Mouse (Mus musculus) CD8-positive naive resting alpha-beta T cell, adult 2 months (primary cell): ENCODE data around the gene Muc16.
A peak's percentile ranks its signal among the peaks of the same experiment; 100 is the strongest.

Experiments
- DNase-seq, 2 experiments: peaks; one replicate each; pipeline ENCODE4 v3.0.0; 2022; ENCODE audit warnings: low read depth in 2 of 2, low spot score in 2 of 2

The Muc16 gene

DNA sequence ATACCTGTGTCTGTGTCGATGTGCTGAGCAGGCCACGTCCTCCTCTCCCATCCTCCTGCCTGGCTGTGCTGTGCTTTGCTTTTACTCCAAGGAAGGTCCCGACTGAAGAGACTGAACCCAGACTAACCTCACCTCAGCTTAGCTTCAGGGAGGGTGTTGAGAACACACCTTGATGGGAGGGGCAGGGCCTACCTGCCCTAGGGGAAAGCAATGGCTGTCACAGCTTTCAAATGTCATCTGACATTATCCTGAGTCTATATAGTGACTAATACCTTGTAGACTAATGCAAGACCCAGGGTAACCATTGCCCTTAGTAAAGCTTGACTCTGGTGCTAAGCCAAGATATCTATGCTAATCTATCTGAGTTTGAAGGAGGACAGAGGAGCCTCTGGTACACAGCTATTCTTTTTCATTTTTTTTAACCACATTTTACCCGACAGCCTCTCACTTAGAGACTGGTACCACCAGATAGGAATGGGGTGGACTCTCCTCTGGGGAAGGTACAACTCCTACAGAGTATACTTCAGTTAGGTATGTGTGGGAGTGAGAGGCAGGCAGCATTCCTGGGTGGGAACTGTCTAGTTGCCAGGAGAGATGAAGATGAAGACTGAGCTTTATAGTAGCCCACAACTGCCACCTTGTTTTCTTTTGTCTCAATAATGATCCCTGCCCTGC is at the start of gene Muc16:
TSS of gene Muc16 (minus strand) at position 51 of the 675 bp plus-strand sequence.
- DNase-seq = no peak

DNA sequence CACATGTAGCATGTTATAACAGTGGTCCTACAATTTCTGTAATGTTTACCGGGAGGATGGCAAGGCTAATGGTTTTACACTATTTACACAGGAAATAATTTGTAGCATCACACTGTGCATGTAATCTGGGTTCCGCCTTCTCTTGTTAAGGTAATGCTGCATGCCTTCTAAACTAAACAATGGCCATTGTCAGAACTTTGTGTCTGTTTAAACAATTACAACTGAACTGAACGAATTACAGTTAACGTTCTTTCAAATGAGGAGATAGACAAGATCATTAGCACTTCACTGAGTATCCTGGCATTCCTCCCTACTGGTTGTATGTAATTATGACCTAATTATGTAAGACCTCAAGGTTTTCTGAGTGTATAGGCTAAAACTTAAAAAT is 48.4 kb upstream of the Muc16 start:
- DNase-seq = no peak

- DNase-seq = no peak
Measured at GRCm38 (mm10) chr9:18721931-18722711, 47.8 kb upstream of the Muc16 start.

DNA sequence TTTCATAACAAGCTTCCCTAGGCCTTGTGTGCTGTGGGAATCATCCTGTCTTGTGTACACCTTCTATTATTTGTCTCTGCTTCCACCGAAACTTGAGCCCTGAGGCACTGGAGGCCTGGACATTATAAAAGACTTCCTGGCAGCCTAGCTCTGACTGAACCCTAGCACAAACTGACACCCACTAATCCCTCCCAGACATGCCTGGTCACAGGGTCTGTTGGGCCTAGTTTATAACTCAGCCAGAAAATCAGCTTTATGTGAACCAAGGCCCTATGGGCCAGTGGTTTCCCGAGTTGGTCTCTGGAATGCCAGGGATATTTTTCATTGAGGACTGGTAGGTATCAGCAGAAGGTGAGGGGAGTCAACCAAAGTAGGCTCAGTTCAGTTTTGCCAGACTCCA is 46.7 kb upstream of the Muc16 start:
- DNase-seq = no peak

- no peak for DNase-seq
Measured at GRCm38 (mm10) chr9:18705628-18706027, 31.3 kb upstream of the Muc16 start.

- no peak for DNase-seq
Measured at GRCm38 (mm10) chr9:18598366-18598765, 76.0 kb downstream of the Muc16 start.

DNA sequence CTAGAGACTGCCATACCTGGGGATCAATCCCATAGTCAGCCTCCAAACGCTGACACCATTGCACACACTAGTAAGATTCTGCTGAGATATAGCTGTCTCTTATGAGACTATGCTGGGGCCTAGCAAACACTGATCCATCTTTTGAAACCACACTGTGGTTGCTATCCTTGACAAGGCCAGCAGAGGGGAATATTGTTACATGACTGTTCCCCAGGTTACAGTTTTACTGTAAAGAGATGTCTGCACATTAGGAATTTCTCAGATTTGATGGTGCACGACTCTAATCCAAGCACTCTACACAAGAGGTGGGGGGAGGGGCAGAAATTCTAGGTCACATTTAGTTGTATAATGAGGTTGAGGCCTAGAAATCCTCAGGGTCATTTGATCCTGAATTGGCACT is 166.2 kb downstream of the Muc16 start:
- no peak for DNase-seq

- no peak for DNase-seq
Measured at GRCm38 (mm10) chr9:18478168-18478567, 196.2 kb downstream of the Muc16 start, which contains the start of the genes Zfp558 and Mbd3l1. Gene Zfp558 (minus strand): TSS chr9:18478268. Gene Mbd3l1 (plus strand): TSS chr9:18478359.

DNA sequence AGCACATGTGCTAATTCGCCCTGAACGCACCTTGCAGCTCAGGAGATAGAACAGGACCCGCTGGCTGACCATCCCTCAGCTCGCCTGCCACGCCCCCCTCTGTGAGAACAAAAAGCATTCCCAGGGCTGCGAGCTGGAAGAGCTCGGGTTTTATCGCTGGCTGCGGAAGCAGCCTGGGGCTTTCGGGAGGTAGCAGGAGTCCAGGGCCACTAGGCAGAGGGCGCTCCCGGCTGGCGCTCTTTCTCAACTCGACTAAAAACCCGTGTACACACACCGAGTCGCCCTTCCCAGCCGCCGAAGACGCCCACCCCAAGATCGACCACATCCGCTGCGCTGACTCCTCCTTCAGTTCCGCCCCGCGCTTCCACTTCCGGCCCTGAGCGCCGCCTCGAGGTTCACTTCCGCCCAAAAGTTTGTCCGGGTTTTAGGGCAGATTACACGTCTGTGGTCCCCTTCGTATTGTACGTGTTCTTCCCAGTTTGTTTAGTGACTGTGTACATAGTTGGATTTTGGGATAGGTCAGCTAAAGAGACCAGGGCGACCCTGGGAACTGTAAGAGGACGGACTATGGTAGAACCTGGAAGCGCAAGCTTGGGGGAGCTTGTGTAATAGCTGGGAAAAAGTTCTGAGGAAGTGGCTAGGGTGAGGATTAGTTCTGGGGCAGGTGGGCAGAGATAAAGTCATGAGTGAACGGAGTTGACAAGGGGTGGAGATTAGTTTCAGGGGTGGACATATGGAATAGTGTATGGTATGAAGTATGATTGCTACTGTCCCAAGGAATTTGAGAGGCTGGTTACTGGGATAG is 200.8 kb downstream of the Muc16 start:
- DNase-seq = peak; percentile 39 to 55

GRCm38 (mm10) chr9:18468005-18468404 is 206.3 kb downstream of the Muc16 start:
- no peak for DNase-seq

GRCm38 (mm10) chr9:18467350-18467749 is 207.0 kb downstream of the Muc16 start:
- no peak for DNase-seq

DNA sequence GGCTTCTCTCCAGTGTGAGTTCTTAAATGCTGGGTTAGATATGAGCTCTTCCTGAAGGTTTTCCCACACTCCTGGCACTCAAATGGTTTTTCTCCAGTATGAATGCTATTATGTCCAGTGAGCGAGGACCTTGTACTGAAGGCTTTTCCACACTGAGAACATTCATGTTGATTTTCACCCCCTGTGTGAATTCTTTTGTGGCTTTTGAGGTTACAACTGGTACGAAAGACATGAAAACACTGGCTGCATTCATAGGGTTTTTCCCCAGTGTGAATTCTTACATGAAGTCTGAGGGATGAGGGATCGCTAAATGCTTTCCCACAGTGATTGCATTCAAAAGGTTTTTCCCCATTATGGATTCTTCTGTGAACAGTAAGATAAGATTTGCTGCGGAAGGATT is 217.8 kb downstream of the Muc16 start:
- DNase-seq = no peak
